Mouse (Mus musculus): Measurements from ENCODE around the gene Atp6v1g2. TPM values are rescaled to one million over a fixed set of nuclear protein-coding genes. Genes with fewer than 3 reads are reported as not detected.

Gene Atp6v1g2
- 52.4 and 54.2 TPM in 2 replicates for polyA plus RNA-seq (2015; fragmentation: Nextera tagmentation; extraction: Ambion mirVana)

GRCm38 (mm10) chr17:35233114-35233980 lies at the start of gene Atp6v1g2:
TSS of gene Atp6v1g2 (plus strand) at chr17:35233660.
- H3K4me1 ChIP-seq (replicated peaks), result peaks cover 52% of the 10 kb centered on the region
- peak within 1 kb of the TSS; percentile 10; the same call in 1 of the 2 replicates for H3K27ac ChIP-seq

GRCm38 (mm10) chr17:35185639-35186611 lies 47.5 kb upstream of the Atp6v1g2 start:
- H3K4me2 ChIP-seq, result peak overlapping the region; percentile 49
- ATAC-seq (ENCODE audit: low FRiP score), result 0 out of 2 replicates have a peak, but pooled peaks have one; percentile 46
- H3K27ac ChIP-seq, result peak overlapping the region; percentile 70; the same call in 1 of the 2 replicates
- H3K4me3 ChIP-seq, result peak overlapping the region; percentile 26
- H3K27me3 ChIP-seq, result no peaks in the 10 kb centered on the region
- no peaks in the 10 kb centered on the region for H3K36me3 ChIP-seq
- WGBS, result 2% methylated on average over 17 of the region's 18 CpGs
- peak overlapping the region; percentile 46; the same call in 1 of the 2 replicates for H3K9ac ChIP-seq
- peaks cover 8% of the 10 kb centered on the region; the same call in 1 of the 2 replicates for H3K4me1 ChIP-seq (replicated peaks)
- no peaks in the 10 kb centered on the region for H3K9me3 ChIP-seq

More at GRCm38 (mm10) chr17:35233114-35233980, at the start of gene Atp6v1g2:
- 80% methylated on average over 18 of the region's 18 CpGs for WGBS
- peak within 1 kb of the TSS; percentile 91 for H3K9ac ChIP-seq
- no peaks in the 10 kb centered on the region for H3K9me3 ChIP-seq
- peak within 1 kb of the TSS; percentile 93 for H3K4me2 ChIP-seq
- H3K36me3 ChIP-seq, result peaks cover 33% of the 10 kb centered on the region
- no peaks in the 10 kb centered on the region for H3K27me3 ChIP-seq
- ATAC-seq (ENCODE audit: low FRiP score), result no peak
- peak within 1 kb of the TSS; percentile 58 for H3K4me3 ChIP-seq

GRCm38 (mm10) chr17:35186681-35187080 lies 46.8 kb upstream of the Atp6v1g2 start:
- ATAC-seq (ENCODE audit: low FRiP score), result no peak
- Histone ChIP-seq H3K27ac (peak overlapping the region; percentile 70; the same call in 1 of the 2 replicates), H3K36me3 (no peaks in the 10 kb centered on the region), H3K4me3 (peak overlapping the region; percentile 26; the same call in 1 of the 2 replicates), H3K27me3 (no peaks in the 10 kb centered on the region), H3K9ac (no peak overlapping the region), H3K4me2 (peak overlapping the region; percentile 49), H3K4me1 (replicated peaks) (peaks cover 8% of the 10 kb centered on the region; the same call in 1 of the 2 replicates), H3K9me3 (no peaks in the 10 kb centered on the region)
- 1% methylated on average over 4 of the region's 4 CpGs for WGBS

- Histone ChIP-seq H3K36me3 (no peaks in the 10 kb centered on the region), H3K9ac (no peak overlapping the region), H3K4me2 (no peak overlapping the region), H3K27me3 (no peaks in the 10 kb centered on the region), H3K9me3 (no peaks in the 10 kb centered on the region), H3K4me1 (replicated peaks) (peaks cover 8% of the 10 kb centered on the region; the same call in 1 of the 2 replicates), H3K4me3 (no peak overlapping the region), H3K27ac (no peak overlapping the region)
- WGBS, result 74% methylated on average over 4 of the region's 4 CpGs
- ATAC-seq (ENCODE audit: low FRiP score), result no peak
These were observed 46.1 kb upstream of the Atp6v1g2 start for GRCm38 (mm10) chr17:35187345-35187744.

GRCm38 (mm10) chr17:35187959-35188610 lies 45.4 kb upstream of the Atp6v1g2 start, which contains the start of gene Lst1:
TSS of gene Lst1 (minus strand) at chr17:35188439.
- H3K9ac ChIP-seq, result no peak within 1 kb of the TSS
- H3K4me3 ChIP-seq, result no peak within 1 kb of the TSS
- no peaks in the 10 kb centered on the region for H3K27me3 ChIP-seq
- 81% methylated on average over 7 of the region's 7 CpGs for WGBS
- no peak for ATAC-seq (ENCODE audit: low FRiP score)
- no peaks in the 10 kb centered on the region for H3K36me3 ChIP-seq
- no peak within 1 kb of the TSS for H3K4me2 ChIP-seq
- no peaks in the 10 kb centered on the region for H3K9me3 ChIP-seq
- peaks cover 8% of the 10 kb centered on the region; the same call in 1 of the 2 replicates for H3K4me1 ChIP-seq (replicated peaks)
- no peak within 1 kb of the TSS for H3K27ac ChIP-seq

- Histone ChIP-seq H3K4me3 (no peak overlapping the region), H3K36me3 (no peaks in the 10 kb centered on the region), H3K9ac (no peak overlapping the region), H3K4me2 (no peak overlapping the region), H3K27me3 (peaks cover 7% of the 10 kb centered on the region), H3K4me1 (replicated peaks) (peaks cover 8% of the 10 kb centered on the region; the same call in 1 of the 2 replicates), H3K9me3 (no peaks in the 10 kb centered on the region), H3K27ac (no peak overlapping the region)
- ATAC-seq (ENCODE audit: low FRiP score), result no peak
- 57% methylated on average over 1 of the region's 1 CpGs for WGBS
These were observed 44.3 kb upstream of the Atp6v1g2 start for GRCm38 (mm10) chr17:35189186-35189585.

- Histone ChIP-seq H3K27ac (no peak overlapping the region), H3K9ac (no peak overlapping the region), H3K27me3 (peaks cover 17% of the 10 kb centered on the region), H3K9me3 (no peaks in the 10 kb centered on the region), H3K4me3 (no peak overlapping the region), H3K36me3 (no peaks in the 10 kb centered on the region), H3K4me1 (replicated peaks) (peaks cover 15% of the 10 kb centered on the region), H3K4me2 (no peak overlapping the region)
- no peak for ATAC-seq (ENCODE audit: low FRiP score)
- 77% methylated on average over 4 of the region's 4 CpGs for WGBS
These were observed 43.4 kb upstream of the Atp6v1g2 start for GRCm38 (mm10) chr17:35190096-35190495.

GRCm38 (mm10) chr17:35191723-35192122 lies 41.7 kb upstream of the Atp6v1g2 start:
- Histone ChIP-seq H3K9me3 (no peaks in the 10 kb centered on the region), H3K36me3 (no peaks in the 10 kb centered on the region), H3K9ac (no peak overlapping the region), H3K27ac (no peak overlapping the region), H3K4me1 (replicated peaks) (peaks cover 18% of the 10 kb centered on the region), H3K4me2 (no peak overlapping the region), H3K4me3 (no peak overlapping the region), H3K27me3 (peaks cover 33% of the 10 kb centered on the region)
- WGBS, result 52% methylated on average over 2 of the region's 2 CpGs
- no peak for ATAC-seq (ENCODE audit: low FRiP score)

- WGBS, result 84% methylated on average over 5 of the region's 5 CpGs
- Histone ChIP-seq H3K9ac (no peak overlapping the region), H3K27me3 (peaks cover 41% of the 10 kb centered on the region), H3K4me3 (no peak overlapping the region), H3K27ac (no peak overlapping the region), H3K36me3 (no peaks in the 10 kb centered on the region), H3K4me1 (replicated peaks) (peaks cover 18% of the 10 kb centered on the region), H3K4me2 (no peak overlapping the region), H3K9me3 (no peaks in the 10 kb centered on the region)
- ATAC-seq (ENCODE audit: low FRiP score), result no peak
These were observed 40.5 kb upstream of the Atp6v1g2 start for GRCm38 (mm10) chr17:35192924-35193323.

GRCm38 (mm10) chr17:35193881-35194843 lies 39.3 kb upstream of the Atp6v1g2 start, which contains the start of gene Ltb:
TSS of gene Ltb (plus strand) at chr17:35194439.
- Histone ChIP-seq H3K9me3 (no peaks in the 10 kb centered on the region), H3K4me3 (peak within 1 kb of the TSS; percentile 40; the same call in 1 of the 2 replicates), H3K4me2 (peak within 1 kb of the TSS; percentile 65), H3K36me3 (no peaks in the 10 kb centered on the region), H3K4me1 (replicated peaks) (peaks cover 18% of the 10 kb centered on the region), H3K27me3 (peaks cover 50% of the 10 kb centered on the region), H3K9ac (no peak within 1 kb of the TSS; the same call in 1 of the 2 replicates), H3K27ac (no peak within 1 kb of the TSS)
- ATAC-seq (ENCODE audit: low FRiP score), result no peak
- 72% methylated on average over 28 of the region's 28 CpGs for WGBS
